Mouse (Mus musculus) spleen, adult 2 months (tissue): ENCODE measurements around the gene Sct. TPM values are rescaled to one million over a fixed set of nuclear protein-coding genes. Genes with fewer than 3 reads are reported as not detected.

Experiments
- DNase-seq, 2 experiments: peaks; one replicate each; pipeline versions ENCODE4 v3.0.0 to v3.0.0-alpha.2; 2012 to 2021; ENCODE audit warnings: low spot score in 2 of 2, low read depth in 1 of 2
- H3K27ac ChIP-seq: fragments of 200-500 bp; 2 replicates; pipeline ENCODE4 v1.5.1; 2012; ENCODE audit warnings: low read length, inconsistent platforms; ENCODE audit not compliant: insufficient read depth
- H3K27me3 ChIP-seq: fragments of 200-500 bp; 2 replicates; pipeline ENCODE4 v1.6.1; 2012; ENCODE audit warnings: mild to moderate bottlenecking, moderate library complexity, low read length, inconsistent platforms; ENCODE audit not compliant: control insufficient read depth, insufficient read depth
- H3K36me3 ChIP-seq: fragments of 200-500 bp; 2 replicates; pipeline ENCODE4 v1.6.1; 2012; ENCODE audit warnings: mild to moderate bottlenecking, low read length, inconsistent platforms; ENCODE audit not compliant: control insufficient read depth, insufficient read depth
- H3K4me1 ChIP-seq: fragments of 200-500 bp; 2 replicates; pipeline ENCODE4 v1.6.1; 2011; ENCODE audit warnings: inconsistent platforms; ENCODE audit not compliant: control insufficient read depth, insufficient read depth, insufficient read length
- H3K4me3 ChIP-seq: fragments of 200-500 bp; 2 replicates; pipeline ENCODE4 v1.5.1; 2011; ENCODE audit warnings: mild to moderate bottlenecking, inconsistent platforms; ENCODE audit not compliant: insufficient read depth, insufficient read length; ENCODE audit errors: extremely low read depth
- CTCF ChIP-seq: fragments of 200-500 bp; IDR thresholded peaks from 2 replicates; pipeline ENCODE4 v1.5.1; 2011; ENCODE audit warnings: mild to moderate bottlenecking, inconsistent platforms; ENCODE audit not compliant: insufficient read depth, insufficient read length, insufficient replicate concordance; ENCODE audit errors: extremely low read depth
- POLR2A ChIP-seq: fragments of 200-500 bp; IDR thresholded peaks from 2 replicates; pipeline ENCODE4 v1.6.1; 2011; ENCODE audit warnings: low read depth, low read length, inconsistent platforms
- WGBS: fragments of 180-500 bp; shearing (Covaris S2); methylation state at CpG from one replicate; pipeline ENCODE4 v1.1.7; 2018; 5-methylcytosine and 5-hydroxymethylcytosine counted together
- polyA plus RNA-seq: library from polyadenylated mRNA; depleted of rRNA; stranded (reverse); fragments of >200 nt; gene quantifications from 2 replicates; pipeline ENCODE4 v1.2.3, GENCODE M21; 2012

The Sct gene
- polyA plus RNA-seq, 1 experiment: 1.6 TPM

- Histone ChIP-seq H3K4me1 (peaks cover 17% of the 10 kb centered on the region), H3K27me3 (0 out of 2 replicates have a peak, but pooled peaks cover 2% of the 10 kb centered on the region), H3K36me3 (no peaks in the 10 kb centered on the region), H3K4me3 (peak overlapping the region; percentile 32; the same call in 1 of the 2 replicates), H3K27ac (peak overlapping the region; percentile 27; the same call in 1 of the 2 replicates)
- 56% methylated on average over 14 of the region's 14 CpGs for WGBS
- no peak for TF ChIP-seq CTCF
- TF ChIP-seq POLR2A: no peak
- DNase-seq: no peak
Observed at GRCm38 (mm10) chr7:141269273-141269545, 9.7 kb downstream of the Sct start.

DNA sequence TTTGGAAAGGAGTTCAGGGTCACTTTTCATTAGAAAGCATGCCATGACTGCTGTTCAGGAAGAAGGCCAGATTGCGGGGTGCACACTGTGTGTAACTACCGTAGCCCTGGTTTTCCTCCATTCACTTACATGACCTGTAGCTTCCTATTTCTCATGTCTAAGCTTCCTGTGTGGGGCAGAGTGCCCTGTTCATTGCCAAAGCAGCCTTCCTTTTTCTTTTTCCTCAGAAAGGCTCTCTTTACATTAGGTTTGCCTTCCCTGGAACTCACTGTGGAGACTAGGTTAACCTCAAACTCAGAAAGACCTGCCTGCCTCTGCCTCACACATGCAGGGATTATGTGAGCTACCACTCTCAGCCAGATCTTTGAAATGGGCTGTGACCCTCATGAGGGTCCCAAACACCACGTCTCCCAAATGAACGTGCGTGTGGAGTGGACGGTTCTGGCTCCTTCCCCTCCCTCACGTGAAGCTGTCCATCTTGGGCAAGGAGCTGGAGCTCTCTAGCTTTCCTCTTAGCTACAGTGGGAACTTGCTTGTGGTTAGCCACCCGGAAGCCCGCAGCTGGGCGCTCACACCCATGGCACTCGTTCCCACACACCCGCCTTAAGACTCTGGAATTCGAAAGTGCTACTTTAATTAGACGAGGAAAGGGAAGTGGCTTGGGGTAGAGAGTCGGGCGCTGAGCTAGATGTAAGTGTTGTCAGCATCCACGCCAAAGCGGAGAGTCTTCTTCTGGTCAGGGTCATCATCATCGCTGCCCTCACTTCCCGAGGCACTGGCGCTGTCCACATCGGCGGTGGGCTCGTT lies 10.3 kb downstream of the Sct start:
- no peak for DNase-seq
- Histone ChIP-seq H3K27me3 (0 out of 2 replicates have a peak, but pooled peaks cover 2% of the 10 kb centered on the region), H3K4me1 (peaks cover 17% of the 10 kb centered on the region), H3K27ac (peak overlapping the region; percentile 44; the same call in 1 of the 2 replicates), H3K4me3 (peak overlapping the region; percentile 32; the same call in 1 of the 2 replicates), H3K36me3 (peaks cover 4% of the 10 kb centered on the region)
- WGBS: 10% methylated on average over 24 of the region's 24 CpGs
- no peak for TF ChIP-seq POLR2A
- no peak for TF ChIP-seq CTCF

- peaks cover 29% of the 10 kb centered on the region for H3K36me3 ChIP-seq
- H3K27me3 ChIP-seq: no peaks in the 10 kb centered on the region
- H3K27ac ChIP-seq: peak within 1 kb of the TSS; percentile 90
- H3K4me3 ChIP-seq: peak within 1 kb of the TSS; percentile 74
- peaks cover 17% of the 10 kb centered on the region for H3K4me1 ChIP-seq
- under 1% methylated on average over 25 of the region's 25 CpGs for WGBS
- TF ChIP-seq POLR2A (peak; percentile 41; the same call in 1 of the 2 replicates), CTCF (no peak)
- DNase-seq: peak; percentile 66 to 77
Observed at GRCm38 (mm10) chr7:141265739-141266561, 13.0 kb downstream of the Sct start, which contains the start of gene Irf7. Irf7 (minus strand) TSS chr7:141266481.

DNA sequence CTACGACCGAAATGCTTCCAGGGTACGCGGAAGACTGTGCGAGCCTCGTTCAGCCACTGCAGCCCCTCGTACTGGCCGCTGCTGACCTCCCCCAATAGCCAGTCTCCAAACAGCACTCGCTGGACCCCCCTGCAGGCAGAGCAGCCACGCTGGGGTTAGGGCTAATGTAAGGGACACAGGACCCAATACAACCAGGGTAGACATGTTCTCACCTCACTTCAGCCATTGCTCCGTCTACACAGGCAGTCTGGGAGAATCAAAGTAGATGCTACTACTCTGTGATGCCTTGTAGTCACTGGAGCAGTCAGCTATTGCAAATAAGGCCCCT lies 13.6 kb downstream of the Sct start:
- 23% methylated on average over 11 of the region's 11 CpGs for WGBS
- H3K36me3 ChIP-seq: peaks cover 34% of the 10 kb centered on the region

GRCm38 (mm10) chr7:141264761-141265410 lies 14.0 kb downstream of the Sct start:
- WGBS: 6% methylated on average over 12 of the region's 12 CpGs
- Histone ChIP-seq H3K4me1 (peaks cover 17% of the 10 kb centered on the region), H3K36me3 (peaks cover 38% of the 10 kb centered on the region), H3K27ac (peak overlapping the region; percentile 39), H3K27me3 (no peaks in the 10 kb centered on the region), H3K4me3 (peak overlapping the region; percentile 74; the same call in 1 of the 2 replicates)
- DNase-seq: peak; percentile 55 to 66
- TF ChIP-seq CTCF (peak; percentile 64; the same call in 1 of the 2 replicates), POLR2A (no peak)

More for the DNA sequence above, 13.6 kb downstream of the Sct start:
- peak overlapping the region; percentile 39 for H3K27ac ChIP-seq
- no peak for TF ChIP-seq POLR2A
- H3K4me3 ChIP-seq: peak overlapping the region; percentile 74; the same call in 1 of the 2 replicates
- no peak for DNase-seq
- H3K4me1 ChIP-seq: peaks cover 17% of the 10 kb centered on the region
- H3K27me3 ChIP-seq: no peaks in the 10 kb centered on the region

GRCm38 (mm10) chr7:141264041-141264700 lies 14.8 kb downstream of the Sct start:
- no peak for DNase-seq
- Histone ChIP-seq H3K36me3 (peaks cover 45% of the 10 kb centered on the region), H3K27me3 (no peaks in the 10 kb centered on the region), H3K4me1 (peaks cover 15% of the 10 kb centered on the region), H3K27ac (no peak overlapping the region), H3K4me3 (no peak overlapping the region)
- TF ChIP-seq CTCF (no peak), POLR2A (no peak)
- 79% methylated on average over 11 of the region's 11 CpGs for WGBS
